Mouse (Mus musculus): ENCODE results near the gene Reps2. TPM values are rescaled to one million over a fixed set of nuclear protein-coding genes. Genes with fewer than 3 reads are reported as not detected.

The Reps2 gene
- polyA plus RNA-seq, 1 experiment from 2014 or later, result 0.25 TPM

DNA sequence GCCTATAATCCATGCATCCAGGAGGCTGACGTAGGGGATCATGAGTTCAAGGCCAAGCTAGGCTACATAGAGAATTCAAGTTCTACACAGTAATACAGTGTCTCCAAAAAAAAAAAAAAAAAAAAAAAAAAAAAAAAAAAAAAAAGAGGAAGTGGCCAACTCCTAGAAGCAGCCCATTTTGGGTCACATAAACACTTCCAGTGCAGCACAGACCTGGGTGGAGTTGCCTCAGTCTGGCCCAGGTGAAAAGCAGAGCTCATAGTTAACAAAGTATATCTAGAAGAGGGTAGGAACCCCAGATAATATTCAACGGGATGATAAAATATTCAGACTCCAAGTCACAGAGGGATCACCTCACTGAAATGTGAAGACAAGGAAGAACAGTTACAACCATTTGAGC is 112.4 kb downstream of the Reps2 start:
- Histone ChIP-seq H3K27me3 (replicated peaks) (peaks cover 9% of the 10 kb centered on the region; the same call in 1 of the 2 replicates), H3K27ac (replicated peaks) (no peak overlapping the region), H3K9ac (no peak overlapping the region), H3K9me3 (no peaks in the 10 kb centered on the region), H3K36me3 (no peaks in the 10 kb centered on the region), H3K4me3 (no peak overlapping the region), H3K4me1 (no peaks in the 10 kb centered on the region), H3K4me2 (no peak overlapping the region)
- 82% methylated on average over 2 of the region's 2 CpGs for WGBS
- no peak for ATAC-seq (ENCODE audit: extremely low read depth, insufficient number of reproducible peaks, low FRiP score, low TSS enrichment)

DNA sequence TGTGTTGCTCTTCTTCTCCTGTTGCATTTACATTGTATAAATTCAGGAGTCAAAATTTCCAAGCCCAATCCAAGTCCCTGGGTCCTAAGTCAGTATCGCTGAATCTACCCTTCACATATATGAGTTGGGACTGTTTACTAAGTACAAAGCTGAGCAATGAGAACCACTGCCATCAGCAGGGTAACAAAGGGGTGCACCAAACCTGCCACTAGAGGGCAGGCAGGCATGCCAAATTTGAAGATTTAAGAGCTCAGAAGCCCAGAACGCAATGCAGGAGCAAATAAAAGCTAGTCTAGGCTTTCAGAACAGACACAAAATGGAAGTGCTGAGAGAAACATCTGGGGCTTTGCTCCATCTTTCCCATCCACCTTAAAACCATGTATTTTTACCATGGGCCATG is 116.2 kb downstream of the Reps2 start:
- Histone ChIP-seq H3K27ac (replicated peaks) (no peak overlapping the region), H3K27me3 (replicated peaks) (peaks cover 10% of the 10 kb centered on the region), H3K4me3 (no peak overlapping the region), H3K4me1 (no peaks in the 10 kb centered on the region), H3K36me3 (no peaks in the 10 kb centered on the region), H3K9me3 (no peaks in the 10 kb centered on the region), H3K9ac (no peak overlapping the region), H3K4me2 (no peak overlapping the region)
- 29% methylated on average over 2 of the region's 2 CpGs for WGBS
- ATAC-seq (ENCODE audit: extremely low read depth, insufficient number of reproducible peaks, low FRiP score, low TSS enrichment), result no peak

DNA sequence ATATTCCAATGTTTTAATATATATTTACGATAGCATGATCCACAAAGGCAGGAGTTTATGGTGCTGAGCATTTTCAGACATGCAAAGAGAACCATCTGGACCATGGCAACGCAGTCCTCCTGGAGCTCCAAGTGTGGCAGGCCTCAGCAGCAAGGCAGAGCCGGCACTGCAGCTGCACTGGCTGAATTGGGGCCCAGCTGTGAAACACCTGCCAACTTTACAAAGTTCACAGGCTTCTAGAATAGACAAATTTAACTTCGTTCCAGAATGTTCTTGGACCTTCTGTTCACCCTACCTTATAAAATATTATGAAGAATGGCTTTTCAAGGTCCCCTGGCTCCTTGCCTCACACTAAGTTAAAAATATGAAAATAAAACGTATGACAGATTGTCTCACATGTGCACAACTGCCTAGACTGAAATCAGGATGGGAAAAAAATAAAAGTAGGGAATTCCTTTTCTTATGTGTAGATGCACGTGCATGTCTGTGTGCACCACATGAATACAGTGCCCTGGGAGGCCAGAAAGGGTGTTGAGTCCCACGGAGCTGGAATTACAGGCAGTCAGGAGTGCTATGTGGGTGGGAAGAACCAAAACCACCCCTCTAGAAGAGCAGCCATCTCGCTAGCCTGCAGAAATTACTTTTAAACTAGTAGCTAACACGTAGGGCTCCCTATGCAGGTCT is 121.5 kb downstream of the Reps2 start:
- WGBS, result 61% methylated on average over 9 of the region's 9 CpGs
- ATAC-seq (ENCODE audit: extremely low read depth, insufficient number of reproducible peaks, low FRiP score, low TSS enrichment), result no peak
- H3K36me3 ChIP-seq, result no peaks in the 10 kb centered on the region
- no peak overlapping the region for H3K4me3 ChIP-seq
- no peak overlapping the region for H3K9ac ChIP-seq
- no peaks in the 10 kb centered on the region for H3K9me3 ChIP-seq
- no peak overlapping the region for H3K27ac ChIP-seq (replicated peaks)
- peaks cover 31% of the 10 kb centered on the region for H3K27me3 ChIP-seq (replicated peaks)
- peaks cover 3% of the 10 kb centered on the region; the same call in 1 of the 2 replicates for H3K4me1 ChIP-seq
- no peak overlapping the region for H3K4me2 ChIP-seq

DNA sequence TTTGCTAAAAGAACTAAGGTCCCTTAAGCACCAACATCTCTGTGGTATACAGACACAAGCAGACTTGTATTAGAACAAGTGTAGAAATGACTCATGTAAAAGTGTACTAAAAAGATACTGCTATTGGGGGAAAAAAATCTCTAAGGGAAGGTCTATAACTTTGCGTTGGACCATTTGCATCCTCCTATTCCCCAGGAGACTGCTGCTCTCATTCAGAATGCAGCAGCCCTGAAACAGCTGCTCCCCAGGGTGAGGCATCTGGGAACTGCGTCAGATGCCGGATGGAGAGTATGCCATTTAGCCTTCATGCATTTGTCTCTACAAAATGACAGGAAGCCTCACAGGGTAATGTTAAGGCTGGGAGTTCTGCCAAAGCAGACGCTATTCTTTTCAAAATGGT is 122.3 kb downstream of the Reps2 start:
- Histone ChIP-seq H3K4me2 (no peak overlapping the region), H3K27ac (replicated peaks) (no peak overlapping the region), H3K4me3 (no peak overlapping the region), H3K27me3 (replicated peaks) (peaks cover 31% of the 10 kb centered on the region), H3K4me1 (peaks cover 3% of the 10 kb centered on the region; the same call in 1 of the 2 replicates), H3K9ac (no peak overlapping the region), H3K9me3 (no peaks in the 10 kb centered on the region), H3K36me3 (no peaks in the 10 kb centered on the region)
- ATAC-seq (ENCODE audit: extremely low read depth, insufficient number of reproducible peaks, low FRiP score, low TSS enrichment), result no peak
- WGBS, result 52% methylated on average over 4 of the region's 4 CpGs

DNA sequence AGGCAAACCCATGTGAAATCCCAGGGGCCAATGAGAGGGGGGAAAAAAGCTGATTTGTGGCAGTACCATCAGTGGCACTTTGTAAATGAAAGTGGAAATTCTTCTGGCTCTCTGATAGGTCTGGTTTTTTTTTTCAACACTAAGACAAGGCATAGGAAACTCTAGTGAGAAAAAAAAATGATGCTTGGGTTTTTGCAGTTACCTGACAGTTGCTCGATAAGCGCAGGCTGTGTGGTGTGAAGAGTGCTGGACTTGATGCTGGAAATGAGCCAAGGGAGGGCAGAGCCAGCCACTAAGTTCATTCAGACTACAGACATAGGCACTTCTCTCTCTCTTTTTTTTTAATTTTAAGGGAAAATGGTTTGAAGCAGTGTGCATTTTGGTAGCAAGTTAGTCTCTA is 123.1 kb downstream of the Reps2 start:
- no peaks in the 10 kb centered on the region for H3K9me3 ChIP-seq
- no peak overlapping the region for H3K9ac ChIP-seq
- 39% methylated on average over 2 of the region's 2 CpGs for WGBS
- no peak for ATAC-seq (ENCODE audit: extremely low read depth, insufficient number of reproducible peaks, low FRiP score, low TSS enrichment)
- H3K27me3 ChIP-seq (replicated peaks), result peaks cover 26% of the 10 kb centered on the region
- H3K4me3 ChIP-seq, result no peak overlapping the region
- H3K4me2 ChIP-seq, result no peak overlapping the region
- no peaks in the 10 kb centered on the region for H3K36me3 ChIP-seq
- H3K4me1 ChIP-seq, result peaks cover 3% of the 10 kb centered on the region; the same call in 1 of the 2 replicates
- H3K27ac ChIP-seq (replicated peaks), result no peak overlapping the region

DNA sequence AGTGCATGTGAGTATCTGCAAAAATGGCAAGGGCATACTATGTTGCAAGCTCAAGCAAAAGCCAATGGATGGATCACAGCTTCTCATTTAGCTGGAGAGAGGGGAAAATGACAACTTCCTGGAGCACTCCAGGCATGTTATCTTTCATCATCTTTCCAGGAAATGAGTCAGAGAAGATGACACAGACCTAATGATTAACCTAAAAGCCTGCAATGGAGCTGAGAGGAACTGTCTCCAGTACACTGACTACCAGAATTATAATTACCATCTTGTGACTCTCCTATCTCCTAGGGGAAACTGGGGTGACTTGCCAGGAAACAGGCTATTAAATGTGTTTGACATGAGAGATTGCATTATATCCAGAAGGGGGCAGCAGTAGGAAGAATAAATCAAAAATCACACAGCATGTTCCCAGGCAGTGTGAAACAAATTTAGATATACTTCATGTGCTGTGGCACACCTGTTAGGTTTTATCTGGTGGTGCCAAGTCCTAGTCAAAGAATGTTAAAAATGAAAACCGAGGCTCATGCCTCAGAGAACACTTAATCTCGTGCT is 132.9 kb downstream of the Reps2 start:
- Histone ChIP-seq H3K27ac (replicated peaks) (no peak overlapping the region), H3K9ac (no peak overlapping the region), H3K9me3 (no peaks in the 10 kb centered on the region), H3K4me2 (no peak overlapping the region), H3K4me3 (no peak overlapping the region), H3K36me3 (no peaks in the 10 kb centered on the region), H3K4me1 (no peaks in the 10 kb centered on the region), H3K27me3 (replicated peaks) (0 out of 2 replicates have a peak, but pooled peaks cover 25% of the 10 kb centered on the region)
- WGBS, result 61% methylated on average over 2 of the region's 2 CpGs
- ATAC-seq (ENCODE audit: extremely low read depth, insufficient number of reproducible peaks, low FRiP score, low TSS enrichment), result no peak

DNA sequence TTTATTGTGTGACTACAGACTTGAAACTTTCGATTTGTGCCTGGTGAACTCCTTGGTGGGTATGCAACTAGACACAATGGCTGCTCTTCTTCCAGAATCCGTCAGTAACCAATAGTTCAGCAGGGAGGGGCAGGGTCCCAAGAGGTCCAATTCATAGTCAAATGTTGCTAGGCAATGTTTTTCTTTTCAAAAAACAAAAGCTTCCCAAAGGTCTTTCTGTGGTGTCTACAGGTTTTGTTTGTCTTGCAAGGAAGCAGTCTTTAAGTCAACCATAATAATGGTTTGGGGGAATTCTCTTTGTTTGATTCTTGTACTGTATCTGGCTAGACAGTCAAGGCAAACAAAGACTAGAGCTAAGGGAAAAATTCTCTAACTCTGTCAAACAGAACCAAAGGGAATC is 138.3 kb downstream of the Reps2 start:
- H3K4me1 ChIP-seq, result no peaks in the 10 kb centered on the region
- ATAC-seq (ENCODE audit: extremely low read depth, insufficient number of reproducible peaks, low FRiP score, low TSS enrichment), result no peak
- H3K27ac ChIP-seq (replicated peaks), result no peak overlapping the region
- H3K9ac ChIP-seq, result no peak overlapping the region
- H3K27me3 ChIP-seq (replicated peaks), result peaks cover 36% of the 10 kb centered on the region
- H3K4me3 ChIP-seq, result no peak overlapping the region
- no peak overlapping the region for H3K4me2 ChIP-seq
- no peaks in the 10 kb centered on the region for H3K36me3 ChIP-seq
- WGBS, result 50% methylated on average over 2 of the region's 2 CpGs
- H3K9me3 ChIP-seq, result no peaks in the 10 kb centered on the region

DNA sequence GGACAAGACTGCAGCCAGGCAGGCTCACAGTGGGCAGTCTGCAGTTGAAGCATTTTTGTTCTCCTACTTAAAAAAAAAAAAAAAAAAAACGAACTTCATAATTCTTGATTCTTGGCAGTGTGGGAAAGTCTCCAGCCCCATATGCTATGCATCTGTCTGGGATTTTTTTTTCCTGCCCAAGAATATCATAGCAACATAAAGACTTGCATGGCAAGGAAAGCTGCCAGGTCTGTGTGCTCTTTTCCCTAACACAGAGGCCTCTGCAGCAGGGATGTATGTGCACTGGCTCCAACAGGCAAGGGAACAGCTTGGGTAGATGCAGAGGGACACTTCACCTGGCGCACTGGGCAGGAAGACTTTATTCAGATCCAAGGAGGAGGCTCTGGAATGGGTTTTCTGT is 140.0 kb downstream of the Reps2 start:
- no peak overlapping the region for H3K4me2 ChIP-seq
- H3K36me3 ChIP-seq, result no peaks in the 10 kb centered on the region
- no peaks in the 10 kb centered on the region for H3K9me3 ChIP-seq
- H3K9ac ChIP-seq, result no peak overlapping the region
- WGBS, result 48% methylated on average over 2 of the region's 2 CpGs
- no peak overlapping the region for H3K27ac ChIP-seq (replicated peaks)
- H3K27me3 ChIP-seq (replicated peaks), result peaks cover 24% of the 10 kb centered on the region
- no peak for ATAC-seq (ENCODE audit: extremely low read depth, insufficient number of reproducible peaks, low FRiP score, low TSS enrichment)
- H3K4me1 ChIP-seq, result no peaks in the 10 kb centered on the region
- no peak overlapping the region for H3K4me3 ChIP-seq

DNA sequence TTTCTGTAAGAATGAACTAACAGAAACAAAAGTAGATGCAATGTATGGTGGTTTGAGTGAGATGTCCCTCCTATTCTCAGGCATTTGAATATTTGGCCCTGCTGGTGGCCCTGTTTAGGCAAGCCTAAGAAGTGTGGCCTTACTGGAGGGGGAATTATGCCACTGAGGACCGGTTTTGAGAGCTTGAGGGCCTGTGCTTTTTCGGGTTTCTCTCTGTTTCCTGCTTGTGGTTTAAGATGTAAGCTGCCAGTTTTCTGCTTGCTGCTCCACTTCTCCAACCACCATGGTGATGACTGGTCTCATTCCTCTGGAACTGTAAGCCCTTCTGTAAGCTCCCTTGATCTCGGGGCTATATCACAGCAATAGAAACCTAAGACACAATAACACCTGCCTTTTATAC is 142.5 kb downstream of the Reps2 start:
- no peak overlapping the region for H3K4me2 ChIP-seq

DNA sequence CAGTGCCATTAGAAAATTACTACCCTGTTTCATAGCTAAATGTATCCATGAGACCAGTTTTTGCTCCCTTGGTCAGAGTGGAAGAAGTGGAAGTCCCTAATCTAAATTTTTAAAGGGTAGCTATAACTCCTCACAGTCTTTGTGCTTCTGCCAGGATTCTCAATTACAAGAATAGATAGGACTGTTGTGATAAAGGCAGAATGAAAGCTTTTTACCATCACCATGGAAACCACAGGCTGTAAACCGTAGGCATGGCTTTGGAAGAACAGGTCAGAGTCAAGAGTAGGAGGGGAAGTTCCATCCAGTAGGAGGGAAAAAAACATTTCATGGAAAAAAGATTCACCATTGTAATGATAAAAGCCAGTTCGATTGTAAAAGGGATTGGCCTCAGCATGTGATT is 147.0 kb downstream of the Reps2 start:
- no peaks in the 10 kb centered on the region for H3K4me1 ChIP-seq
- H3K36me3 ChIP-seq, result no peaks in the 10 kb centered on the region
- no peak overlapping the region for H3K9ac ChIP-seq
- 42% methylated on average over 2 of the region's 2 CpGs for WGBS
- no peak for ATAC-seq (ENCODE audit: extremely low read depth, insufficient number of reproducible peaks, low FRiP score, low TSS enrichment)
- peaks cover 3% of the 10 kb centered on the region; the same call in 1 of the 2 replicates for H3K27me3 ChIP-seq (replicated peaks)
- no peak overlapping the region for H3K4me3 ChIP-seq
- H3K27ac ChIP-seq (replicated peaks), result no peak overlapping the region
- H3K4me2 ChIP-seq, result no peak overlapping the region
- H3K9me3 ChIP-seq, result no peaks in the 10 kb centered on the region

More for the DNA sequence above, 142.5 kb downstream of the Reps2 start:
- Histone ChIP-seq H3K9me3 (no peaks in the 10 kb centered on the region), H3K4me3 (no peak overlapping the region), H3K9ac (no peak overlapping the region), H3K4me1 (no peaks in the 10 kb centered on the region), H3K27ac (replicated peaks) (no peak overlapping the region), H3K27me3 (replicated peaks) (peaks cover 20% of the 10 kb centered on the region), H3K36me3 (no peaks in the 10 kb centered on the region)
- 59% methylated on average over 3 of the region's 3 CpGs for whole genome bisulfite sequencing
- no peak for ATAC-seq (ENCODE audit: extremely low read depth, insufficient number of reproducible peaks, low FRiP score, low TSS enrichment)

DNA sequence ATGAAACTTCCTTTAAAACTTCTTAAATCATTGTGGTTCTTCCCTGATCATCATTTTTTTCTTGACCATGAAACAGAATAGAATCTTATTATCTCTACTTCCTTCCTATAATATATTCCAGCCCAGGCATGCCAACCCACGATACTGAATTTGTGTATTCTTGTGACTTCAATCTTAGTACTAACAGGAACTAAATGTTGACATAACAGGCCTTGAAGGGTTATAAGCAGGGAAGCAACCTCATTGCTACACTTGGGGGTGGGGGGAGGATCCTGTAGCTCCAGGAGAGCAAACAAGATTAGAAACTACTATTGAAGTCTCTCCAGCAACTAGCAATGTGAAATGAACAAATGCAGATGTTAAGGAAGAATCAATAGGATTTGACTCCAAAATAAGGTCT is 154.8 kb downstream of the Reps2 start:
- WGBS, result 39% methylated on average over 1 of the region's 1 CpGs
- H3K4me2 ChIP-seq, result no peak overlapping the region
- H3K36me3 ChIP-seq, result no peaks in the 10 kb centered on the region
- no peaks in the 10 kb centered on the region for H3K9me3 ChIP-seq
- no peaks in the 10 kb centered on the region for H3K4me1 ChIP-seq
- H3K27ac ChIP-seq (replicated peaks), result no peak overlapping the region
- ATAC-seq (ENCODE audit: extremely low read depth, insufficient number of reproducible peaks, low FRiP score, low TSS enrichment), result no peak
- no peak overlapping the region for H3K9ac ChIP-seq
- H3K27me3 ChIP-seq (replicated peaks), result no peaks in the 10 kb centered on the region
- no peak overlapping the region for H3K4me3 ChIP-seq

DNA sequence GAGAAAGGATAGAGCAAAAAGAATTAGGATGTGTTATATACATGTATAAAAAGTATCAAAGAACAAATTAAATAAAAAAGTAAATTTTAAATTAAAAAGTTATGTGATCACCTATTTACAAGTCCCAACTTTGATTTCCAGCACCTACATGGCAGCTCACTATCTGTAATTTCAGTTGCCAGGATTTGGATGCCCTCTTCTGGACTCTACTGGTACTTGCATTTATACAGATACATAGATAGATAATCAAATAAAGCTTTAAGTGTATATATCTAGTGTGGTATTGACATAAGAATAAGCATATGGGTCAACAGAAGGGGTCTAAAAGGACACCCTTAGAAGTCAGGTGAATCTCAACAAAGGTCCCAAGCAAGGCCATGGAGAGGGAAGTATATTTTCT is 155.7 kb downstream of the Reps2 start:
- no peaks in the 10 kb centered on the region for H3K4me1 ChIP-seq
- H3K9me3 ChIP-seq, result no peaks in the 10 kb centered on the region
- no peak overlapping the region for H3K4me2 ChIP-seq
- H3K27me3 ChIP-seq (replicated peaks), result no peaks in the 10 kb centered on the region
- no peak for ATAC-seq (ENCODE audit: extremely low read depth, insufficient number of reproducible peaks, low FRiP score, low TSS enrichment)
- H3K9ac ChIP-seq, result no peak overlapping the region
- no peak overlapping the region for H3K4me3 ChIP-seq
- no peaks in the 10 kb centered on the region for H3K36me3 ChIP-seq
- no peak overlapping the region for H3K27ac ChIP-seq (replicated peaks)

Measured in heart, embryonic 13.5 days (tissue).